Mouse (Mus musculus) layer of hippocampus, adult 9-10 months (tissue): ENCODE results near the gene Lgr6.

Experiments used
- DNase-seq: peaks from one replicate; pipeline ENCODE4 v3.0.0; 2022; ENCODE audit warnings: low spot score

Gene Lgr6

GRCm38 (mm10) chr1:135012472-135012871 is 92.6 kb downstream of the Lgr6 start:
- DNase-seq, result no peak

GRCm38 (mm10) chr1:135011912-135012311 is 93.2 kb downstream of the Lgr6 start:
- DNase-seq, result no peak

- no peak for DNase-seq
Measured at GRCm38 (mm10) chr1:135009833-135010232, 95.2 kb downstream of the Lgr6 start.

- DNase-seq, result no peak
Measured at GRCm38 (mm10) chr1:135005696-135006095, 99.4 kb downstream of the Lgr6 start.

DNA sequence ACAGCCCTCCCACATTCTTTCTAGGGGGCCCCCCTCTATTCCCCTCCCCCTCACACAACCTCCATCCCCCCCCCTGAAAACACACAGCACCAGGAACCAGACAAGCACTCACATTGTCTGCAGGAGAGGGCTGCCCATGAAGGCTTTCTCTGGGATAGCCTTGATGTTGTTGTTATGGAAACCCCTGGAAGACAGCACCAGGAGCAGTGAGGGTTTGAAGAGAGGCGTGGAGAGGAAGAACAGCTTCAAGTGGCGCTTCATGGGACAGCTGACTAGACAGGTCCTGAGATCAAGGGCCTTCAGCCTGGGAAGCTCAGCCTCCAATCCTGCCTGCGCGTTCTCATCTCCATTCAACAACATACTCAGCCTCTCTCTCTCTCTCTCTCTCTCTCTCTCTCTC is 101.7 kb downstream of the Lgr6 start:
- no peak for DNase-seq

- no peak for DNase-seq
Measured at GRCm38 (mm10) chr1:135000527-135000926, 104.5 kb downstream of the Lgr6 start.

DNA sequence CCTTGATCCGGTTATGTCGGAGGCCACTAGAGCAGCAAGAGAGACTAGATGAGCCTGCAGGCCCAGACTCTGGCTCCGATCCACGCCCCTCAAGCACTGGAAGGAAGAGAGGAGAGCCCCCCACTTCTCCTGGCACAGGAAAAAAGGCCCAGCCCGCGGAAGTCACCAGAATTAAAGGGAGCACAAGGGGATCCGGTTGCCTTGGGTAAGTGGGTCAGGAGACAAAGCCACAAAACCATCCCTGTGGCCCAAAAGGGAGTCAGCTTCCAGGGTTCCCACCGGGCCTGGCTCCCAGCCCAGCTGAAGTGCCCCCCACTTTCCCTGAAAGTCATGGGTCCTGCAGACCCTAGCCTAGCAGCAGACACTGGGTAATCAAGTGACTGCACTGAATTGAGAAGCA is 106.8 kb downstream of the Lgr6 start:
- no peak for DNase-seq

GRCm38 (mm10) chr1:134997568-134997967 is 107.5 kb downstream of the Lgr6 start:
- DNase-seq, result no peak

DNA sequence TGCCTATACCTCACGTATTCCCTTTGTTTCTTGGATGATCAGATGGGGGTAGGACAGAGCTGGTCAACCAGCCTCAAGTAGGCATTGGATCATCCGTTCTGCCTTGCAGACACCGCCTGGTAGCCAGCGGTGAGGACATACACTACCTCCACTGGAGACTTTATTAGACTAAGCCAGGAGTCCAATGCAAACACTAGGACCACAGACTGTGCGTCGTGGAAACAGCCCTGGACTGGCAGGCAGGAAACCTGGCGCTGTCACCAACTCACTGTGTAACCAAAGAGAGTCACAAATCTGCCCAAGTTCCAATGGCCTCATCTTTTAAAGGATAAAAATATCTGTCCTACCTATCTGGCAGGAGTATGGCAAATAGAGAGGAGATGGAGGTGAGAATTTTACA is 108.6 kb downstream of the Lgr6 start:
- no peak for DNase-seq

GRCm38 (mm10) chr1:134995954-134996353 is 109.1 kb downstream of the Lgr6 start:
- DNase-seq, result no peak

- no peak for DNase-seq
Measured at GRCm38 (mm10) chr1:134995437-134995836, 109.6 kb downstream of the Lgr6 start.

DNA sequence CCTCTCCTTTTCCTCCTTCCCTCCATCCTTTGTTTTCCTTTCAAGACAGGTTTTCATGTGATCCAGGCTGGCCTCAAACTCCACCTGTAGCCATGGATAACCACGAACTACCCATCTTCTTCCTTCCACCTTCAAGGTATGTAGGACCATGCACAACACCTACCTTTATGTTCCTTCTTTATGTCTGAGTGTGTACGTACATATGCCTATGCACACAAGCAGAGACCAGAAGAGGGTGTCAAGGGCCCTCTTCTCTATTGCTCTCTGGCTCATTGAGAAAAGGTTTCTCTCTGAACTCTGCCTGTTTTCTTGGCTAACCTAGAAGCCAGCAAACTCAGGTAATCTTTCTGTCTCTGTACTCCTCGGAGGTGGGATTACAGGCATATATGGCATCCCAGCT is 110.3 kb downstream of the Lgr6 start:
- no peak for DNase-seq

- no peak for DNase-seq
Measured at GRCm38 (mm10) chr1:134992046-134992645, 112.9 kb downstream of the Lgr6 start.

DNA sequence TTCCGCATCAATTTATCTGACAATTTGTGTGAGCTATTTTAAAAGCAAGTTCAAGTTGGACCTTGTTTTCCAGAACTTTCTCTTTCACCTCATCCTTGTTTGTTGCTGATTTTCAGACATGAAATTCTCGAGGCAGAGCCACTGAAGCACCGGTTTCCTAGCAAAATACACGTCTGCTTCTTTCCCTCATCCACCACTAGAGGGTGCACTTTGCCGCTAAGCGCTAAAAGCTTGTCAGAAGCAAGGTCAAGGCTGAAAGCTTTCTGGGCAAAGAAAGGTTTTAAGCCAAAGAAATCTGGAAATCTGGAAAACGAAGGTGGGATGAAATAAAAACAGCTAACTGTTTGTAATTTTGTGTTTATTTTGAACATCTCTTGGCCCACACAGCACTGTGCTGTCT is 115.7 kb downstream of the Lgr6 start:
- peak; percentile 70 for DNase-seq

DNA sequence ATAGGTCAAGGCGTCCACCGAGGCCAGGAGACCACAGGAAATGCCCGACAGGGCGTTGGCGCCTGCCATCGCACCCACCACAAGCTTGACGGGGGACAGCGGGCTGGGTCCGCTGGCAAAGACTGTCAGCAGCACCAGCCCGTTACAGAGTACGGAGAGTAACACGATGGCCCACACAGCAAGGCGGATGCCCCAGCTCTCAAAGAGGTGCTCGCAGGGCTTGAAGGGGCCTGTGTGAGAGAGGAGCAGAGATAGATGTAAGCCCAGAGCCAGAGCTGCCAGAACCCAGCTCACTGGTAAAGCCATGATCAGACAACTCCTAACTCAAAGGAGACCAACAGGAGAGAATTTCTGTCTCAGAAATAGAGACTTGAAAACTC is 117.1 kb downstream of the Lgr6 start:
- no peak for DNase-seq

DNA sequence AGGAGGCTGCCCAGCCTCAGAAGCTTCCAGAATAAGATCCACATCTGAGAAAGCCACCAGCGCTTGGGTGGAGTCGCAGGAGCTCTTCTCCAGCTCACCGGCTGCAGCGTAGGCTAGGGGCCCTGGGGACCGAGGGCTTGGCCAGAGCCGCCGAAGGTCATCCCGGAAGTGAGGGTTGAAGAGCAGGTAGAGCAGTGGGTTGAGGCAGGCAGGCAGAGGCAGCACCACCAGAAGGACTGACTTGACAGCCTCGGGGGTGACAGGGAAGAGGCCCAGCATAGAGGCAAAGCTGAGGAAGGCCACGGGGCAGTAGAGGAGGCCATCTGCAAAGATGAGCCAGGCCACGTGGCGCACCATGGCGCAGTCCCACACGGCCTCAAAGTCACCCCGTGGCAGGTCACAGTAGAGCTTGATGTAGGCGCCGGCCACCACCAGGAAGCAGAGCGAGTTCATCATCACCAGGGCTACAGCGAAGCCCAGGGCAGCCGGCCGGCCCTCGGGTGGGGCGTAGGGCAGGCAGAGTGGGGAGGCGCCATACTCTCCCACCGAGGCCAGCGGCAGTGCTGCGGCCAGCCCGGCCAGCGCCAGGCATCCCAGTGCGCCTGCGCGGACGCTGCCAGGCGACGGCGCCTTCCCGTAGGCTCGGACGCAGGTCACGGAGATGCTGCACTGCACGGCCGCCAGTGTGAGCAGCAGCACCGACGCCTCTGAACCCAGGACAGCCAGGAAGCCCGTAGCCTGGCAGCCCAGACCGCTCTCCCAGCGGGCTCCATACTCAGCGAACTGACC is 117.7 kb downstream of the Lgr6 start:
- no peak for DNase-seq

DNA sequence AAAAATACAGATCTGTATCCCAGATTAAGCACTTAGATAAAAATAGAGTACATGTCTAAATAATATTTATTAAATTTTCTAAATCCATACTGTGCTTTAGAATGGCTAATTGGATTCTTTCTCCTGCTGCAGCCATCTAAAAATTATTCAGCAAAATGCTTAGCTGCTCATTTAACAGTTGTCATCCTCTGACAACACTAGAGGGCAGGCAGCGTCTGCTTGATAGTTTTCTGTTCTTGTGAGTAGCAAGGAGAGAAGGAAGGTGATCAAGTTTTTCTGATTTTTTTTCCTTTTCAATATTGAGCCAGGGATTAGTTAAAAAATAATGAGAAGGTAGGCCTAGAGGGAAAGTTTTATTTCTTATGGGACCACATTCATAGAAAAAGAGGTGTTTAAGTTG is 132.2 kb downstream of the Lgr6 start:
- no peak for DNase-seq

DNA sequence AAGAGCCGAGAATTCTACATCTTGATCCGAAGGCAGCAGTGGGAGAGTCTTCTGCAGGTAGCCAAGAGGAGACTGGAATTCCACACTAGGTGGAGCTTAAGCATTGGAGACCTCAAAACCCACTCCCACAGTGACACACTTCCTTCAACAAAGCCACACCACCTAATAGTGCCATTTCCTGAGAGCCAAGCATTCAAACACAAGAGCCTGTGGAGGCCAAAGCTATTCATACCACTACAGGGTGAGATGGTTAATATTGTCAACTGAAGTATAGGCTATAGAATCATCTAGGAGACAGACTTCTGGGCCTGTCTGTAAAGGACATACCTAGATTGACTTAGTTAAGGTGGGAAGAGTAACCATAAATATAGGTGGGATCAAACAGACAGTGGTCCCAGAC is 139.6 kb downstream of the Lgr6 start:
- DNase-seq, result no peak

DNA sequence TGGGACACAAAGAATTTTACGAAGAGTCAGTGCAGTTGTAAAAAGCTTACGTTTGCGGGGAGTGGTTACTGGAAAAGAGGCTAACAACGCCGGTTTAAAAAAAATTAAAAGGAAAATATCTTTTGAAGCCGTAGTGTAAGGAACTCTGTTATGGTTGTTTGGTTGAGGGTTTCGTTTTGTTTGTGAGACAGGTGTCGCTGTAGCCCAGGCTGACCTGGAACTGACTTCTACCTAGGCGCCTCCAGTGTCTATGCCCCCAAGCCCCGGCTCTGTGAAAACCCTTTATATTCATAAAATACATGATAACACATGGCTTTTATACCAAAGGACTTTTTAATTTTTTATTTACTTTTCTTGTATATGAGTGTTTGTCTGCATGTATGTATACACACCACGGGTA is 142.3 kb downstream of the Lgr6 start:
- DNase-seq, result no peak

DNA sequence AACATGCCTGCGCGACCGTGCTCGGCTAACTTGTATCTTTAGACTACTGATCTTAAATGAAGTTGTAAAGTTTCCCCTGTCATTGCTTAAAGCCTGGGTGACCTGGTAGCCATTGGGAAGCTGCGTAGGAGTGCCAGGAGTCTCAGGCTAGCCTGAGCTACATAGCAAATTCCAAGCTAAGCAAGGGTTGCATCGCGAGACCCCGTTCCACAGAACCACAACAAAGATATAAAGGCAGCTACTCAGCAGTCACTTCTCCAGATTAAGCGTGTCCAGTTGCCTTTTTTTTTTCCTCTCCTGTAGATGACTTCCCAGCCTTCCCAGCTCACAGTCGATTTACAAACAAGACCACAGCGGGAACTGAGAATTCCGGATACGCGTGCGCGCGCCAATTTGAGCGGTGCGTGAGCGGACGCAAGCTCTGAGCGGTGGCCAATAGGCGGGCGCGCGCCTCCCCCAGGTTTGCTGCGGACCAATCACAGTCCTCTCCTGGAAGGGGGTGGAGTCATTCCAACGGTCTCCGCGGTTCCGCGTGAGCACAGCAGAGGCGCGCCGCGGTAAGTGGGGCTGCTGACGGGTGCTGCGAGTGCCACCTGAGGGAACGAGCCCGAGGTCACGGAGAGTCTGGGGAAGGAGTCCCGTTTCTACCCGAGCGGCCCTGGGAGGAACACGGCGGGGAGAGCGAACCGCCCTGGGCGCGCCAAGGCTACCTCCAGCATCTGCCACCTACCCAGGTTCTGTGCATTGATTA is 142.8 kb downstream of the Lgr6 start, which contains the start of gene Ube2t:
Gene Ube2t (plus strand): TSS at position 513 of the 751 bp plus-strand sequence.
- DNase-seq, result peak; percentile 56

DNA sequence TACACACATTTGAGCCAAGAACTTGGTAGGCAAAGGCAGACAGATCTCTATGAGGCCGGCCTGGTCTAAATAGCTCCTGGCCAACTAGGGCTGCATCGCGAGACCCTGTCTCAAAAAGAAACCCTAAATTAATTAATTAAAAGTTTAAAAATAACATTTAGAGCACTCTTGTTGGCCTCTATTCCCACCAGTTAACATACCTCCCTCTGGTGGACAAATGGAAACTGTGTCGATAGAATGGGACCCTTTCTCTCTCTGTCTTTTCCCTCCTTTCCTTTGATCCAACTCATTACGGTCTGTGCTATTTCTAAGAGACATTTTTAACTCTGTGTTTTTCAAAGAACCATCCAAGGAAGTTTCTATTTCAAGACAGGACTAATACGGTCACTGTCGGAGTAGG is 144.4 kb downstream of the Lgr6 start:
- no peak for DNase-seq

DNA sequence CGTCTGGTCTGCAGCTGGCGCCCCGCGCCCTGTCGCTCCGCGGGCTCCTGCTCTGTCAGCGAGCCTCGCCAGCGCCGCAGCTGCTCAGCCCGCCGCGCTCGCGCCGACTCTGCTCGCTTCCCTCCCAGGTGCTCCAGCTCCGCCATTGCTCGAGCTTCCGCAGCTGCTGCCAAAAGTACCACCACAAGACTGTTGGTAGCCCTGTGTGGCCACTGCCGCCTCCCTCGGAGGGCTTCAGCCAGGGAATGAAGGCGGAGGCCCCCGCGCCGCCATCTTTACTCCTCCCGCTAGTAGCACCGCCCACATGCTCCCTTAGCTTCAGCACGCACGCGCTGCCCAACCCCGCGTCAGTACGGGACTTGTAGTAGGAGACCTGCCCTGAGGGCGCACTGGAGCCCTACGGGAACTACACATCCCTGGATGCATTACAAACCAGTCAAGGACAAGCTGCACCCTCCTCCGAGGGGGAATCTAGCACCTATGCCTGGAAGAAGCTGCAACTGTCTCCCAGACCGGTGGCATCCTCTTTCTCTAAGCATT is 149.4 kb downstream of the Lgr6 start, which contains the start of gene Ppp1r12b:
Gene Ppp1r12b (minus strand): TSS at position 306 of the 540 bp plus-strand sequence.
- DNase-seq, result peak; percentile 97
